Mouse (Mus musculus) embryo, embryonic 11 days (tissue): Measurements from ENCODE around the gene Mptx1.
"Not testable (repeated sequence)": the region's sequence is repeated elsewhere in the genome, so short reads cannot be mapped to it uniquely, and the experiment has no call there.

ENCODE experiments used
- DNase-seq: peaks from one replicate; pipeline ENCODE4 v3.0.0-alpha.2; 2015

The Mptx1 gene

GRCm38 (mm10) chr1:174330218-174330617 is at the start of gene Mptx1:
Gene Mptx1, plus strand, starts transcription at chr1:174330518.
- no peak for DNase-seq

- no peak for DNase-seq
Observed at GRCm38 (mm10) chr1:174303162-174303561, 27.2 kb upstream of the Mptx1 start.

- no peak for DNase-seq
Observed at GRCm38 (mm10) chr1:174317308-174317707, 13.0 kb upstream of the Mptx1 start.

- DNase-seq: not testable (repeated sequence)
Observed at GRCm38 (mm10) chr1:174353636-174354035, 23.3 kb downstream of the Mptx1 start.

GRCm38 (mm10) chr1:174354640-174355039 is 24.3 kb downstream of the Mptx1 start:
- DNase-seq: no peak

GRCm38 (mm10) chr1:174364882-174365451 is 34.6 kb downstream of the Mptx1 start, which contains the start of gene Olfr417:
Gene Olfr417, plus strand, starts transcription at chr1:174365122.
- DNase-seq: no peak

- no peak for DNase-seq
Observed at GRCm38 (mm10) chr1:174373799-174374198, 43.5 kb downstream of the Mptx1 start.
